Mouse (Mus musculus): ENCODE data around the gene Fbxo4.

DNA sequence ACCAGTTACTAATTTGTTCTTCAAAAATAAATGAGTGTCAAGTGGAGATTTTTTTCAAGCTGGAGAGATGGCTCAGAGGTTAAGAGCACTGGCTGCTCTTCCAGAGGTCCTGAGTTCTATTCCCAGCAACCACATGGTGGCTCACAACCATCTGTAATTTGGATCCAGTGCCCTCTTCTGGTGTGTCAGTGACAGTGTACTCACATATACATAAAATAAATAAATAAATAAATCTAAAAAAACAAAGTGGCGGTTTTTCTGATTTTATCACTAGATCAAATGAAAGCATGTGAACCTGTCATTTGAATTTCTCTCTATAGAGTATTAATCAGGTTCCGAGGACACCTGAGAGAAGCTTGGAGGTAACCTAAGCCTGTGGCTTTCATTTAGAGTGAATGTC is 1.1 kb downstream of the Fbxo4 start:
- TF ChIP-seq ZNF384 (IDR thresholded peaks at IDR 0.05; ENCODE audit: low read depth, low read length) (no peak), HCFC1 (IDR thresholded peaks at IDR 0.05; ENCODE audit: borderline replicate concordance, insufficient read depth, low read length) (no peak), CHD2 (IDR thresholded peaks at IDR 0.05; ENCODE audit: low read depth, low read length) (no peak)

Data from ES-E14 (cell line).